ENCODE assay signal across 10 mouse cellular contexts in genomic region chr14:51069617-51070016, GRCm38 (mm10). TPM values are rescaled to one million over a fixed set of nuclear protein-coding genes. Genes with fewer than 3 reads are reported as not detected.
DNase-seq lines count a peak whose midpoint lies in the region; ATAC-seq and TF ChIP-seq lines count a peak whose summit lies in the region.
"Had no signal": no experiment of that assay in that cellular context is flagged by ENCODE, and none has a peak within 500 bp of the region (broad histone marks: within the 10 kb centered on the region; RNA-seq: fewer than 3 reads in every experiment).

No protein-coding gene starts in this region.

- H3K9me3 ChIP-seq in heart, embryonic 12.5 days (replicated peaks): no peaks in the 10 kb centered on the region
- no peaks in the 10 kb centered on the region for H3K9me3 ChIP-seq in liver, embryonic 13.5 days (replicated peaks)

- no peaks in the 10 kb centered on the region for H3K79me2 ChIP-seq in heart, adult 2 months (replicated peaks; ENCODE audit: control insufficient read depth, insufficient read depth, low read length)

- no peak overlapping the region for H3K4me3 ChIP-seq in heart, adult 2 months
- H3K4me3 ChIP-seq in heart, embryonic 12.5 days: no peak overlapping the region
- no peak overlapping the region for H3K4me3 ChIP-seq in liver, embryonic 13.5 days (replicated peaks)

- TF ChIP-seq EP300 in heart, adult 2 months (IDR thresholded peaks at IDR 0.05; ENCODE audit: insufficient read depth, low read depth, low read length): no peak

- no peak for TF ChIP-seq POLR2A in heart, adult 2 months (IDR thresholded peaks at IDR 0.05; ENCODE audit: insufficient read depth, low read depth, low read length)

- H3K9ac ChIP-seq in heart, adult 2 months (ENCODE audit: low read depth, low read length): no peak overlapping the region
- no peak overlapping the region for H3K9ac ChIP-seq in heart, embryonic 12.5 days
- H3K9ac ChIP-seq in liver, embryonic 13.5 days: no peak overlapping the region

- DNase-seq in heart, adult 2 months: peak in 1 of 2 experiments; percentile 20
- peak; percentile 18 for DNase-seq in 3134 (ENCODE audit: extremely low read depth, insufficient read length, low spot score)
- DNase-seq in Muller cell, postnatal 12 days (ENCODE audit: inconsistent ontology term): peak; percentile 6
- DNase-seq in liver, embryonic 13.5 days: peak; percentile 48
- peak; percentile 71 for DNase-seq in thymus, postnatal 0 days (ENCODE audit: low spot score)
- DNase-seq in gastrocnemius, postnatal 25 days: no peak

- WGBS in heart, adult 2 months: 84% methylated on average over 2 of the region's 2 CpGs
- WGBS in heart, embryonic 12.5 days: 85% methylated on average over 2 of the region's 2 CpGs
- WGBS in liver, embryonic 13.5 days (ENCODE audit: insufficient replicate concordance): 65% methylated on average over 2 of the region's 2 CpGs

- intact Hi-C loops in heart, adult 2 months (cut with DNase I): no loop called here

- no peak overlapping the region for H3K4me2 ChIP-seq in heart, embryonic 12.5 days
- no peak overlapping the region for H3K4me2 ChIP-seq in liver, embryonic 13.5 days

- no peaks in the 10 kb centered on the region for H3K36me3 ChIP-seq in heart, adult 2 months (ENCODE audit: control insufficient read depth, insufficient read depth, low read length)
- no peaks in the 10 kb centered on the region for H3K36me3 ChIP-seq in heart, embryonic 12.5 days
- no peaks in the 10 kb centered on the region for H3K36me3 ChIP-seq in liver, embryonic 13.5 days

- no peak for ATAC-seq in heart, embryonic 12.5 days (ENCODE audit: insufficient number of reproducible peaks, low FRiP score)
- ATAC-seq in liver, embryonic 13.5 days (ENCODE audit: low read depth): no peak
- ATAC-seq in monocyte, adult 5-6 weeks (replicated peaks; ENCODE audit: insufficient number of reproducible peaks, low FRiP score, low TSS enrichment, poor library complexity, severe bottlenecking): no peak

- peaks cover 2% of the 10 kb centered on the region; the same call in 1 of the 2 replicates for H3K4me1 ChIP-seq in heart, adult 2 months (ENCODE audit: control insufficient read depth, insufficient read depth, low read length)
- 0 out of 2 replicates have a peak, but pooled peaks cover 5% of the 10 kb centered on the region for H3K4me1 ChIP-seq in heart, embryonic 12.5 days (replicated peaks)
- peaks cover 9% of the 10 kb centered on the region for H3K4me1 ChIP-seq in liver, embryonic 13.5 days (replicated peaks)

- peak; percentile 54 for TF ChIP-seq CTCF in heart, adult 2 months (IDR thresholded peaks at IDR 0.05)

- no peak overlapping the region for H3K27ac ChIP-seq in heart, adult 2 months
- no peak overlapping the region for H3K27ac ChIP-seq in heart, embryonic 12.5 days (ENCODE audit: poor library complexity, severe bottlenecking)
- no peak overlapping the region for H3K27ac ChIP-seq in liver, embryonic 13.5 days

- H3K27me3 ChIP-seq in heart, adult 2 months (ENCODE audit: control insufficient read depth, insufficient read depth, low read length): no peaks in the 10 kb centered on the region
- H3K27me3 ChIP-seq in heart, embryonic 12.5 days (replicated peaks): 0 out of 2 replicates have a peak, but pooled peaks cover 4% of the 10 kb centered on the region
- 0 out of 2 replicates have a peak, but pooled peaks cover 15% of the 10 kb centered on the region for H3K27me3 ChIP-seq in liver, embryonic 13.5 days

RNA-seq across cellular contexts. Expression of gene Olfr750, which starts 4.6 kb away (rescaled TPM):
- total RNA-seq in heart, adult 2 months (2021): not detected
- not detected in 2 replicates for polyA plus RNA-seq in heart, adult 2 months (2012; rRNA removed)
- polyA plus RNA-seq in heart, embryonic 12.5 days (2016; fragmentation: Nextera tagmentation; extraction: Ambion mirVana): not detected in 2 replicates
- polyA plus RNA-seq in liver, embryonic 13.5 days (2015; fragmentation: Nextera tagmentation; extraction: Ambion mirVana): not detected in 2 replicates
- not detected in 2 replicates for polyA plus RNA-seq in thymus, postnatal 0 days (2015; fragmentation: Nextera tagmentation; extraction: Ambion mirVana)
- total RNA-seq in monocyte, adult 5-6 weeks (2017): not detected in 3 replicates
- total RNA-seq in gastrocnemius, postnatal 25 days (2021): not detected
- total RNA-seq: hematopoietic stem cell, adult 5-6 weeks had no signal
- polyA plus RNA-seq: neural tube, embryonic 11.5 days had no signal

RNA-seq across cellular contexts. Expression of gene Rnase12, which starts 12.2 kb away (rescaled TPM):
- total RNA-seq in heart, adult 2 months (2021): not detected
- polyA plus RNA-seq in heart, adult 2 months (2012; rRNA removed): not detected in 2 replicates
- polyA plus RNA-seq in heart, embryonic 12.5 days (2016; fragmentation: Nextera tagmentation; extraction: Ambion mirVana): 0.51 and 0.70 TPM in 2 replicates
- 1.6 and 1.8 TPM in 2 replicates for polyA plus RNA-seq in liver, embryonic 13.5 days (2015; fragmentation: Nextera tagmentation; extraction: Ambion mirVana)
- polyA plus RNA-seq in thymus, postnatal 0 days (2015; fragmentation: Nextera tagmentation; extraction: Ambion mirVana): 0.33 and 0.36 TPM in 2 replicates
- total RNA-seq in monocyte, adult 5-6 weeks (2017): 1.1 TPM in 1 of 3 replicates, not detected in the others
- not detected for total RNA-seq in gastrocnemius, postnatal 25 days (2021)
- total RNA-seq: hematopoietic stem cell, adult 5-6 weeks had no signal
- polyA plus RNA-seq: neural tube, embryonic 11.5 days had no signal

RNA-seq across cellular contexts. Expression of gene Rnase11, which starts 19.7 kb away (rescaled TPM):
- not detected for total RNA-seq in heart, adult 2 months (2021)
- not detected in 2 replicates for polyA plus RNA-seq in heart, adult 2 months (2012; rRNA removed)
- polyA plus RNA-seq in heart, embryonic 12.5 days (2016; fragmentation: Nextera tagmentation; extraction: Ambion mirVana): not detected in 2 replicates
- polyA plus RNA-seq in liver, embryonic 13.5 days (2015; fragmentation: Nextera tagmentation; extraction: Ambion mirVana): not detected in 2 replicates
- polyA plus RNA-seq in thymus, postnatal 0 days (2015; fragmentation: Nextera tagmentation; extraction: Ambion mirVana): not detected in 2 replicates
- not detected in 3 replicates for total RNA-seq in monocyte, adult 5-6 weeks (2017)
- not detected for total RNA-seq in gastrocnemius, postnatal 25 days (2021)
- total RNA-seq: hematopoietic stem cell, adult 5-6 weeks had no signal
- polyA plus RNA-seq: neural tube, embryonic 11.5 days had no signal

RNA-seq across cellular contexts. Expression of gene Rnase4, which starts 21.3 kb away (rescaled TPM):
- total RNA-seq in heart, adult 2 months (2021): 10 to 100 TPM; 47.9 to 59.6 TPM
- 90.9 and 123 TPM in 2 replicates for polyA plus RNA-seq in heart, adult 2 months (2012; rRNA removed)
- polyA plus RNA-seq in heart, embryonic 12.5 days (2016; fragmentation: Nextera tagmentation; extraction: Ambion mirVana): 13.7 and 15.0 TPM in 2 replicates
- 14.1 and 15.7 TPM in 2 replicates for polyA plus RNA-seq in liver, embryonic 13.5 days (2015; fragmentation: Nextera tagmentation; extraction: Ambion mirVana)
- 29.9 and 32.1 TPM in 2 replicates for polyA plus RNA-seq in thymus, postnatal 0 days (2015; fragmentation: Nextera tagmentation; extraction: Ambion mirVana)
- total RNA-seq in monocyte, adult 5-6 weeks (2017): 10.2 to 19.2 TPM (median 14.1 TPM) in 3 replicates
- 10 to 100 TPM; 30.5 to 40.6 TPM for total RNA-seq in gastrocnemius, postnatal 25 days (2021)

RNA-seq across cellular contexts. Expression of gene Ang, which starts 21.3 kb away (rescaled TPM):
- total RNA-seq in heart, adult 2 months (2021): 10 to 100 TPM in 1 of 2 experiments, 1 to 10 TPM in 1; 5.6 to 10.2 TPM
- polyA plus RNA-seq in heart, adult 2 months (2012; rRNA removed): 10.8 and 12.1 TPM in 2 replicates
- 2.0 and 3.2 TPM in 2 replicates for polyA plus RNA-seq in heart, embryonic 12.5 days (2016; fragmentation: Nextera tagmentation; extraction: Ambion mirVana)
- polyA plus RNA-seq in liver, embryonic 13.5 days (2015; fragmentation: Nextera tagmentation; extraction: Ambion mirVana): 3.7 and 4.6 TPM in 2 replicates
- 5.0 and 6.0 TPM in 2 replicates for polyA plus RNA-seq in thymus, postnatal 0 days (2015; fragmentation: Nextera tagmentation; extraction: Ambion mirVana)
- 0.75 to 1.2 TPM in 2 of 3 replicates, not detected in the other for total RNA-seq in monocyte, adult 5-6 weeks (2017)
- total RNA-seq in gastrocnemius, postnatal 25 days (2021): 1 to 10 TPM; 1.6 to 4.2 TPM
- total RNA-seq: hematopoietic stem cell, adult 5-6 weeks had no signal
